Mouse (Mus musculus) right cerebral cortex, adult 18-20 months (tissue): Measurements from ENCODE around the gene Ptpru.
"Not testable (repeated sequence)": the region's sequence is repeated elsewhere in the genome, so short reads cannot be mapped to it uniquely, and the experiment has no call there.

Experiments used
- DNase-seq: peaks from one replicate; pipeline ENCODE4 v3.0.0; 2022; ENCODE audit warnings: mixed read lengths

The Ptpru gene

DNA sequence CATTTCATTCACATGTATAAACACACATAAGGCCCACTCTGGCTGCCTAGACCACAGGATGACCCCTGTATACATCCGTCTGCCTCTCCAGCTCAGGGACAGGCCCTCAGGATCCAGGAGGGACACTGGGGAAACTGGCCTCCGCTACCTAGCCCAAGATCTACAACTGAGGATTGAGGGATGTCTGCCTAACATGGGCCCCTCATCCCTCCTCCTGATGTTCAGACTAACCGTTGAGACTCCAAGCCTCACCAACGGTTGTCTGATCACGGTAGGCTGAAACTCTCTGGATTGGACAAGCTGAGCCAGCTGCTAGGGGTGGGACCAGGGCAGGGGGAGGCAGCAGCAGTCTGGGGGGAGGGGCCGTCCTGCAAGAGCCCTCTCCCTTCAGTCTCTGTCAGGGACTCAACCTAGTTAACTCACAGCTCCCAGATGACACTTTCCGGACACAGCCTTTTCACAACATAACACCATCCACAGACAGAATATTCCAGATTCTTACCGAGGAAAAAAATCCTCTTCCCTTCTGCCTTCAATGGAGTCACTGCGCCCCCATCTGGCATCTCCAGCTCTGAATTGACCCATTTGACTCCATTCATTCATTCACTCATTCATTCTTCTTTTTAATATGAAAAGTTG, 4.0 kb downstream of the Ptpru start:
- DNase-seq: no peak

DNA sequence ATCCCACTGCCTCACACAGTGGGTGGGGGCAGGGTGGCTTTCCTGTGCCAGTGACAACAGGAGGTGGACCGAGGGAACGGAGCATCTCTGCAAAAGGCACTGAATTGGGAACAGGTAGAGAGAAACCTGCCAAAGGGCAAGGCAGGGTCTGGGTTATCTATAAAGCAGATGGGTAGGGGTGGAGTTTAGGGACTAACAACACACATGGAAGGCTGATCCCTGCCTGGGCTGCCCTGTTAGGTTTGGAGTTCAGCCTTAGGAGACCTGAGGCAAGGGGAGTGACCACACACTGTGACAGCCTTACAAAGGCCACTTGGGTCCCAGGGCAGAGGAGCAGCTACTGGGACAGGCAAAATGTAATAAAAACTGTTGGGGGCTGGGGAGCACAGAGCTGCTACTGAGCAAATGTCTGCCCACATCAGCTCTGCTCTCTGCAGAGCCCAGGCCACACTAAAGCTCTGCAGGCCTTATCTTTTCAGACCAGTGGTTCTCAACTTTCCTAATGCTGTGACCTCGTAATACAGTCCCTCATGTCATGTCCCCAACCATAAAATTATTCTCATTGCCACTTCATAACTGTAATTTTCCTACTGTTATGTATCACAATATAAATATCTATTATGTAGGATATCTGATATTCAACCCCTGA, 5.2 kb downstream of the Ptpru start:
- DNase-seq: no peak

DNA sequence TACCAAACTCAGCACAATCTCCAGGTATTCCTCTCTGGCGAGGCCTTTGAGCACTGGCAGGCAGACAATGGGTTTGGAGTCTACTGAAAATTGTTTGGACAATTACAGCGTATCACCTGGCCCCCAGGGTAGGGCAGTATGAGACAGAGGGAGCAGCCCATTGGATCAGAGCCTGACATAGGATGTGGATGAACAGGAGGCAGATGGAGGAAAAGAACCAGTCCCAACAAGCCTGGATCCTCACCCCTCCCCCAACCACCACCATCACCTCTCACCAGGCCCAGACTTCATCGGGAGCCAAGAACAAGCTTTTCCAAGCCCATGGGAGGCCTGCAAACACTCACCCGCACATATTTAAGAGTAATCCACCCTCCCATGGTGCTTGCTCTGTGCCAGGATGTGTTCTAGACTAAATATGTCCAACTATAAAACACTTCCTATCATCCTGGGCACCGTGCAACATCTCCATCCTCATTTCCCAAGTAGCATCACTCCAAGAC, 6.5 kb downstream of the Ptpru start:
- DNase-seq: no peak

DNA sequence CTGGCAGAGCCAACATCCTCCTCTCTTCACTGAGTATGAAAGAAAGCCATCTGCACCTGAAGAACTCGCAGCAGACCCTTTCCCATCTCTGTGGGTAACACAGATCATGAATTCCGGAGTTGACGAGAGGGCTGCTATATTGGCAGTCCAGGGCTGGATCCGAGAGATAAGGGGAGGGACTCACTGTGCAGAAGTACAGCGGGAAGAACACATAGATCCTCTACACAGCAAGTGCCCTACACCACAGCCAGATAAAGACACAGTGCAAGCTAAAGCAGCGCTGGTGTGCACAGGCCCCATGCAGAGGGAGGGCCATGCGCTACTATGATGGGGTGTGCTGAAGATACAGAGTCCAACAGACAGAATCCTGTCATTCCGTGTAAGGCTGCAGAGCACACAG, 9.0 kb downstream of the Ptpru start:
- DNase-seq: no peak

DNA sequence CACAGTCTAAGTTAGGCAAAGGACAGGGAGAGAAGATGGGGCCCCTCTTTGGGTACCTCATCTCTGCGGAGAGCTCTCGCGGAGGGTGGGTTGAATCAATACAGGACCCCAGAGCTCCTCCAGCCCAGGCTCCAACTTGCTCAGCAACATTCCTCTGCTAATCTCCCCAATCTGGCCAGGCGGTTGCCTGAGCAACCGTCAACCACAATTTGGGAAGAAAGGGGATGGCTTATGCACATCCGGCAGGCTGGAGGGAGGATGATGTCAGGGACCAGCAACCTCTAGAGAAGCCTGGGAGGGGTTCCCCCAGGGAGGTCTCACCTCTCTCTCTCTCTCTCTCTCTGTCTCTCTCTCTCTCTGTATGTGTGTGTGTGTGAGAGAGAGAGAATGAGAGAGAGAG, 11.2 kb downstream of the Ptpru start:
- no peak for DNase-seq

DNA sequence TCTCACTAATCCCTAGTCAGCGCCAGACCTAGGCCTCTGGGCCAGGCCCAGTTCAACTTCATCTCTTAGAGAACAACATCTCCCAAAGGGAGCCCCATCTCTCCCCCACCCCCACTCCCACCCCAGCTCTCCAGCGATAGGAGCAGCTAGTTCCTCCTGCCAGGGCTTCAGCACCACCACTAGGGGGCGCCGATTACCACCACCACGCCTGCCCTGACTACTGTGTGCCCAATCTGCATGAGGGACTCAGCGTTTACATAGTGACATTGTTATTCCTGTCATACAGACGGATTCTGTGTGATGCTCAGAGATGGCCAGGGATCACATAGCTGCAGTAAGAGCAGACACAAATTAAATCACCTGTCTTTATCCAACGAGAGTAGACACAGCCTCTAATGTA, 12.3 kb downstream of the Ptpru start:
- no peak for DNase-seq

DNA sequence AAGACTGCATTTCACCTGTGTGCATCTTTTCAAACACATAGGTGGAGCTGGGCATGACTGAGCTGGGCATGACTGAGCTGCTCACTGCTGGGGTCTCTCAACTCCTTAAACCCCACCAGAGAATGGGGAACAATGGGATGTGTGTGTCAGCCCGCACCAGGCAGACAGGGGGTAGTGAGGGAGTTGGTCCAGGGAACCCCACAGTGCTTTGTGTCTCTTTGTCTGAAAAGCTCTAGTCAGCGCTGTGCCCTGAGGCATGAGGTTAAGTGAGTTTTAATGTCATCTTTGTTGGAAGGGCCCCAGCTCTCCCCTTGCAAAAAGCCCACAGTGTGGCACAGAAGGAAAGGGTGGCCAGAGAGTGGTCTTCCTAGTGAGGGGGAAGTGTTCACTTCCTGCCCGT, 13.1 kb downstream of the Ptpru start:
- no peak for DNase-seq

DNA sequence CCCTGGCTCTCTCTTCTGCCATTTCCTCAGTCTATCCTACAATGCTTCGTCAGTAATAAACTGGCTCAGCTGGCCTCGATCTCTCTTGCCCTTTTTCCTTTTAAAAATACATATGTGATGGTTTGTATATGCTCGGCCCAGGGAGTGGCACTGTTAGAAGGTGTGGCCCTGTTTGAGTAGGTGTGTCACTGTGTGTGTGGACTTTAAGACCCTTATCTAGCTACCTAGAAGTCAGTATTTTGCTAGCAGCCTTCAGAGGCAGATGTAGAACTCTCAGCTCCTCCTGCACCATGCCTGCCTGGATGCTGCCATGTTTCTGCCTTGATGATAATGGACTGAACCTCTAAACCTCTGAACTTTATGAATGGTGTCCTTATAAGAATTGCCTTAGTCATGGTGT, 15.5 kb downstream of the Ptpru start:
- no peak for DNase-seq

DNA sequence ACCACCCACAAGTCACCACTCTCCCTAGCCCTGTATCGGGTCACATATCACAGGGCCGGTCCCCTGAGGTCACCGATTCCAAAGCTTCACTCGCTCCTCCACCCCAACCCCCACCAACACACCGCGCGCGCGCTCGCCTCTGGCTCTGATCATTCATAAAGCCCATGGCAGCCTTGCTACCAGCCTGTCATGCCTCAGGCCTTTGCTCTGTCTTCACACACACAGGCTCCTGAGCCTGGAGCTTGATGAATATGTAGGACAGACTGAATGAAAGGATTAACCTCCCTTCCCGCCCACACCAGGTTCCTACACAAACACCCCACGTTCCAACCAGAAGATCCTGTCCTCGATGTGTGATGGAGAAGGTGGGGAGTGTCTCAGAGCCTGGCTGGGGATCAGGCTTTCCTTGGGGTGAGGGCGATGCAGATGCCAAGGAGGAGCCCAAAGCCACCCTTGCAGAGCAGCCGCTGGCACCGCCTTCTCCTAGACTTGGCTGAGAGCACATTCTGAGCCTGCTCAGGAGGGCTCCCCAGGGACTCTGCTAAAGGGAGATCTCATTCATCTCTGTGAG, 16.8 kb downstream of the Ptpru start:
- peak; percentile 68 for DNase-seq

DNA sequence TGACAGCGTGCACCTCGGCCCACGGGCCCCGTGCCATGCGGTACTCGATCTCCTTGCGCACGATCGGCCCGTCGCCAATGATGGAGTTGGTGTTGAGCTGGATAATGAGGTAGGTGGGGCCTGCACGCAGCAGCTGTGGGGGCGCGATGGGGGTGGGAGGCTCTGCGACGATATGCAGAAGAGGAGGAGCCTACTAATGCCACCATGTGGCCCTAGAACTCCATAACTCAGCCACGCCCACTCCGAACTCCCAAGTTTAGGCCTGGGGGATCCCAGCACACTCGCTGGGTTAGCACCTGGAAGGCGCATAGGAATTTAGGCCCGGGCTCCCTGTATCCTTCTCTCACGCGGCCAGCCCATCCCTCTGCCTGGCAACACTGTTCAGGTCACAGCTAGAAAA, 19.2 kb downstream of the Ptpru start:
- DNase-seq: no peak

DNA sequence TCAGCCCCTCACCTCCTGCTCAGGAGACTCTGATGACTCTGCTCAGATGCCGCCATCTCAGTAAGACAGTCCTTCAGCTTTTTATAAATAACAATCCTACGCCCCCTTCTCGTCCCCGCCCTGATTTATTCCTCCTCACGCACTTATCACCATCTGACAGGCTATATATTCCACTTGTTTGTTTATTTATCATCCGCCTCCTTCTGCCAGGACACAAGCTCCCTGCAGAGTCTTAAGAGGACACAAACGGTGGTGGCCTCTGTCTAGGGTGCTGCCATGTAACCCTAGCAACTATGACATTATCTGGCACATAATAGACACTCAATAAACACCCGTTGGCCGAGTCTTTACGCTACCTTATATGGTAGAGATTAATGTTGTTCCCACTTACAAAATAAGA, 22.3 kb downstream of the Ptpru start:
- no peak for DNase-seq

DNA sequence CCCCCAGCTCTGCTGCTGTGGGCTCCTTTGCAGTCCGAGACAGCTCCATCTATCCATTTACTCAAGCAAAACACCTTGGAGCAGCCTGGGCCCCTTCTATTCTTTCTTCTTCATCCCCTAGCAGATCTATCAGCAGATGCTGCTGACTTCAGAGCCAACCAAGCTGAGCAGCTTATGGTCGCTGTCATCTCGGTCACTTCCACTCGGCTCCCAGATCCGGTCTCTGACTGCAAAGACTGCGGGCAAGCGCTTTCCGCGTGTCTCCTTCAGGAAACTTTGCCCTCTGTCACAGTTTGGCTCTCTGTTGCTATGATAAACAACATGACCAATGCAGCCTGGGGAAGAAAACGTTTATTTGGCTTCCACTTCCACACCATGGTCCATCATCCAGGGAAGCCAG, 23.2 kb downstream of the Ptpru start:
- no peak for DNase-seq

DNA sequence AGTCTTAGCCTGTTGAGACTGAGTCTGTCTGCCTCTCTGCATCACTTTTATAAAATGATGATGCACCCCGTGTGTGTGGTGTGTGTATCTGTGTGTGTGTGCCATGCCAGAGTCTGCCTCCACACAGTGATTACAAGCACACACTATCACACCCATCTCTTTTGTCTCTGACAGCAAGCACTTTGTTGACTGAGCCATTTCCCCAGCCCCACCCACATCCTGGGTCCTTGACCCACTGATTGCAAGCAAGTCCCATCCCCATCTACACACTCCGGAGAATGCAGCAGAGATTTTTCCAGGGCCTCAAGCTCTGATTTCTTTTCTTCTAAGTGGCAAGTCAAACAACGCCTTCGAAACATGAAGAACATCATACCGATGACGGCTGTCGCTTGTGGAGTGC, 24.3 kb downstream of the Ptpru start:
- no peak for DNase-seq

DNA sequence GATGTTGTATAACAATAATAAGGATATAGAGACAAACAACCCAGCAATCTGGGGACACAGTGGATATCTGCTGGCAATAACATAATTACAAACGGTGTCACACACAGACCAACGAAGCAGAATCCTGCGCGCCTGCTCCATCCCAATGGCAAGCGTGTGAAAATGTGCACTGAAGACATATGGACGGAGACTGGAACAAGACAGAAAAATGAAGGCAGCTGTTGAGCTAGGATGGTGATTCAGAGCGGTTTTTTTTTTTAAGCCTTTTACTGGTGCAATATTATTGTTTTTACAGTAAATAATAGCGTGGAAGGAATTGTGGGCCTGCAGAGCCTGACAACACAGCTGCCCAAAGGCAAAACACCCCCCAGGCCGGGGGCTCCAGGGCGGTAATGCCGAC, 25.6 kb downstream of the Ptpru start:
- no peak for DNase-seq

DNA sequence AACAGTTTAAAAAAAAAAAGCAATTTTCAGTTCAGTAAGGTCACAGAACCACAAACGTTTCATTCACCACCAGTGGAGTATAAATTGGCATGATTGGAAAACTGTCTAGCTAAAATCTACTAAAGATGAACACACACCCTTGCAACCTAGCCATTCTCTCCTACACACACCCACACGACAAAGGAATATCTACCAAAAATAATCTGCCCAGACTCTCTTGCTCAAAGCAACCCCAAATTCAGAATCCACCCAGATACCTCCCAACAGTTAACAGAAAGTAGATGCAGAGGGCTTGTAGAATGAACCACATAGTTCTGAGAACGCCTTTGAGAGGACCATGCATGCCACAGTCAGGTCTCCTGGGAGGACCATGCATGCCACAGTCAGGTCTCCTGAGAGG, 32.8 kb downstream of the Ptpru start:
- no peak for DNase-seq

DNA sequence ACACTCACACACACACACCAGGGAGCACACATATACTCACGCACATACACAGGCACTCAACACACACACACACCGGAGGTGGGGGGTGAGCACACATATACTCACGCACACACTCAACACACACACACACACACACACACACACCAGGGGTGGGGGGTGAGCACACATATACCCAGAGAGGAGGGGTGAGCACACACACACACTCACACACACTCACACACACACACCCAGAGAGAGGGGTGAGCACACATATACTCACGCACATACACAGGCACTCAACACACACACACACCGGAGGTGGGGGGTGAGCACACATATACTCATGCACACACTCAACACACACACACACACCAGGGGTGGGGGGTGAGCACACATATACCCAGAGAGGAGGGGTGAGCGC, 33.4 kb downstream of the Ptpru start:
- not testable (repeated sequence) for DNase-seq

DNA sequence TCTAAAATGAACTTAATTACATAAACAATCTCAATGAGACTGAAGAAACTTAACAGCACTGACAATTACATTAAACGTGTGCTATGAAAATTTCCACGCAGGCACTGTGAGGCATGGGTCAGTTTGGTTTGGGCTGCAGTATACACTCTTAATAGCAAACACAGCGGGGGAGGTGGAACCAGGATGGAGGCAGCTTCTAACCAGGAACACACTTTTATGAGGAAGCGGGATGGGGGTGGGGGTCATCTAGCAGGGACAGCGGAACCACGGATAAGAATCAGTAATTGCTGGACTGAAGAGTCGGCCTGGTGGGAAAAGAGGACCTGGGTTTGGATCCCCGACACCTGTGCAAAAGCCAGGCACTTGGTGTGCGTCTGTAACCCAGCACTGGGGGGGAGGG, 34.2 kb downstream of the Ptpru start:
- DNase-seq: no peak

DNA sequence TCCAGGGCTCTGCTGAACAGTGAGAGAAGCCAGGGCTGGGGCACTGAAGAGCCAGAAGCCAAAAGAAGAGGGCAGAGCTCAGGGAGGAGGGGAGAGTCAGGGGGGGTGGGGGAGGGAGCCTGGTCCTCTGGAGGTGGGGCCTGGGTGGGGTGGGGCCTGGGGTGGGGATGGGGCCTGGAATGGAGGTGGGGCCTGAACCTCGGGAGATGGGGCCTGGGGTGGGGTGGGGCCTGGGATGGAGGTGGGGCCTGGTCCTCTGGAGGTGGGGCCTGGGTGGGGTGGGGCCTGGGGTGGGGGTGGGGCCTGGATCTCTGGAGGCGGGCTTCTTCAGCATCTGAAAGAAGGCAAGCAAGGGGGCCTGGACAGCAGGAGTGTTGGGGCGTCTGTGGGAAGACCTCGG, 39.1 kb downstream of the Ptpru start:
- no peak for DNase-seq

DNA sequence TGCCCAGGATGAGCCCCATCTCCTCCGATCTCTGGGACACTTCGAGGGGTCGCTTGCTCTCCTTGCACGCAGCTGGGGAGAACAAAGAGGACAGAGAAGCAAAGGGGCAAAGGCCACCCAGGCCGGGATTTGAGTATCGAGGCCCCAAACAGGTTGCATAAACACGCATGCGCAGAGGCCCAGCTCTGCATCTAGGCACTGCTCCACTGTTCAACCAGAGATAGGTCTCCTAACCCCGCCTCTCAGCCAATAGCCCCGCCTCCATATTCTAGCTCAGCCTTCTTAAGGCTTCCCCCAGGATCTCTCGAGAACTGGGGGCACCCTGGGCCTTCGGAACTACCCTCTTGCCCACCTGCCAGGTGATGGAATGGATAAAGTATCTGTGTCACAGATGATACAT, 40.2 kb downstream of the Ptpru start:
- DNase-seq: no peak

DNA sequence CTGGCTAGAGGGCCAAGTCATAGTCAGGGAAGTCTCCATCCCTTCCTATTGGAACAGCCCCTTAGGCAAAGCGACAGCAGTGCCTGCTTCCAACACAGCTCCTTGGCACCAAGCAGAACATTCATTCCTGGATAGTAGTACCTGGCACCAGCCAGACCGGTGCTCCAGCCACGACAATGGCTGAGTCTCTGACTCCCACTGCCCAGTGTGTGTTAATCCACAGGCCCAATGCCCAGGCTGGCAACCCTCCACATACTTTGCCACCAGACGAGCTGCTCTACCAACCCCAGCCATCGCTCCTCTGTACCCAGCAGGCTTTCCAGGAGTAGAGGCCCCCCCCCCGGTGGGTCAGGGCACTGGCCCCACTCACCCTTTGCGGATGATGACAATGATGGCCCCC, 40.6 kb downstream of the Ptpru start:
- DNase-seq: peak; percentile 25

DNA sequence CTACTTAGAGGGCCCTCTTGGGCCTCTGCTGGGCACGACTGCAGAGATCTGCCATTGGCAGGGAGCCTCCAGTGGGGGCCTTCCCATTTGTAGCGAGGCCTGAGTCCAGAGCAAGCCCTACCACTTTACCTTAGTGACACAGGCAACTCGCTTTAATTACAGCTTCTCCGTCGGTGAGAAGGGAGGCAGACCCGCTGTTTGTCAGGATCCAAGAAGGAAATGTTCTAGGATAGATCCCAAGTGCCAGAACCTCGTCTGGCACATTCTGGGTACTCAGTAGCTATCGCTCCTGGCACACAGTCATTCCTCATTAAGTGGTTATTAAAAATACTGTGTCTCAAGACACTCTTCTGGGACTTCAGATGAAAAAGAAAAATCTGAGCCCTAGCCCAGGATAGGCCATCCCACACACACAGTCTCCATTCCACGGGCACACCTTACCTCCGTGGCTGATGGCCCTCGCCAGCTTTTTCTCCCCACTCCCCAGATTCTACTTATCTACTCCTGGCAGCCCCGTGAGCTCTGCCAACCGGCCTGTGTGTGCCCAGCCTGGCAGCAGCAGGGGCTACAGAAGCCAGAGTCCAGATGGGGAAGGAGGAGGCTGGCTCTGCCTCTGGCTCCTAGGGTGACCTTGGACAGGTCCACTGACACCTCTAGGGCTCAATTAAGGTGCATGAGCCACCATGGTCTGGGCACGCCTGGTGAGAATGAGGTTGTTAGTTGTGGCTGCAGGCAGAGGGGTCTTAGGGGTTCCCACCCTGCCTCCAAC, 41.6 kb downstream of the Ptpru start:
- no peak for DNase-seq

DNA sequence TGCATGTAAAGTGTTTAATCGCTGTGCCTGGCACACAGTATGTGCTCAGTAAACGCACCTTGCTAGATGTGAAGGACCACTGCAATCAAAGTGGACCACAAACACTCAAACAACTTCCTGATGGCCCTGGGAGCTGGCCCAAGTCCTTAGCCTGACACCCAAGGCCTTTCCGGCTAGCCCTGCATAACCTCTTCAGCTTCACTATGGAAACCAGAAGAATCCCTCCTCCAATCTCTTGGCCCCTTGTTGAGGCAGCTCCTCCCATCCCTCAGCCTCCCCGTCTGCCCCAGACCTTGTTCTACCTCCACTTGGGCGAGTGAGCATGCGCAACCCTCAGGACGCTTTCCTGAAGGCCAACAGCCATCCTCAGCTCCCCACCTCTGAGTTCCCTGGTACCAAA, 51.3 kb downstream of the Ptpru start:
- DNase-seq: no peak

DNA sequence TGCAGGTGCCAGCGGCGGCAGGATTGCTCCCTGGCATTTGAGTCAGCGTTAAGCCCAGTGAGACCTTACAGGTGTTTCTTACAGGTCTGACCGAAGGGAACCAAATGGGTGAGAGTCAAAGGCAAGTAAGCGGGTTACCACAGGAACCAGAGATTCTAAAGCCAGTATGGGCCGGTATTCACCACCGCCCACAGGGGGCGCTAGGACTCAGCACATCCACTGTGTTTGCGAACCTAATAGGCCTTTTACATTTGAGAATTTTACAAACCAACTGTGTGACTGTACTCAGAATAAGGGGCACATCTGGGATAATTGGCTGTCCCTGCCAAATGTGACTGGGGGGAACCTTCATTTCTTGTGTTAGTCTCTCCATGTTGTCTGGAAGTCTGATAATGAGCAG, 54.1 kb downstream of the Ptpru start:
- peak; percentile 38 for DNase-seq

DNA sequence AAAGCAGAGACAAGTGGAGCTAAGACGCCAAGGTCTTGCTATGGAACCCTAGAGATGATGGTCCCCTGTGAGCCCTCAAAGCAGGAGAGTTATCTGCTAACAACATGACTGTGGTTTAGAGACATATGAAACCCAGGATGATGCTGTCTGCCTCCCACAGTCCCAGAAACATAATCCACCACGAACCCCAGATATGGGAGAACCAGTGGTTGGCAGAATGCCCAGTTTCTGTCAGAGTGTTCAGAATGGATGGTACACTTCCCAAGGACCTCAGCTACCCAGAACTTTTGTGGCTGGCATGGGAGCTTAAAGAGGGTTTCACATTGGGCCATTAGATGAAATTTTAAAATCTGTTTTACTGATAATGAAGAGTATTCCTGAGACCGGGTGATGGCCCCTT, 57.1 kb downstream of the Ptpru start:
- peak; percentile 23 for DNase-seq
